Mouse (Mus musculus): ENCODE results near the gene Klf16. TPM values are rescaled to one million over a fixed set of nuclear protein-coding genes. Genes with fewer than 3 reads are reported as not detected.

The Klf16 gene
- polyA plus RNA-seq (2012), result 107 and 125 TPM in 2 replicates

DNA sequence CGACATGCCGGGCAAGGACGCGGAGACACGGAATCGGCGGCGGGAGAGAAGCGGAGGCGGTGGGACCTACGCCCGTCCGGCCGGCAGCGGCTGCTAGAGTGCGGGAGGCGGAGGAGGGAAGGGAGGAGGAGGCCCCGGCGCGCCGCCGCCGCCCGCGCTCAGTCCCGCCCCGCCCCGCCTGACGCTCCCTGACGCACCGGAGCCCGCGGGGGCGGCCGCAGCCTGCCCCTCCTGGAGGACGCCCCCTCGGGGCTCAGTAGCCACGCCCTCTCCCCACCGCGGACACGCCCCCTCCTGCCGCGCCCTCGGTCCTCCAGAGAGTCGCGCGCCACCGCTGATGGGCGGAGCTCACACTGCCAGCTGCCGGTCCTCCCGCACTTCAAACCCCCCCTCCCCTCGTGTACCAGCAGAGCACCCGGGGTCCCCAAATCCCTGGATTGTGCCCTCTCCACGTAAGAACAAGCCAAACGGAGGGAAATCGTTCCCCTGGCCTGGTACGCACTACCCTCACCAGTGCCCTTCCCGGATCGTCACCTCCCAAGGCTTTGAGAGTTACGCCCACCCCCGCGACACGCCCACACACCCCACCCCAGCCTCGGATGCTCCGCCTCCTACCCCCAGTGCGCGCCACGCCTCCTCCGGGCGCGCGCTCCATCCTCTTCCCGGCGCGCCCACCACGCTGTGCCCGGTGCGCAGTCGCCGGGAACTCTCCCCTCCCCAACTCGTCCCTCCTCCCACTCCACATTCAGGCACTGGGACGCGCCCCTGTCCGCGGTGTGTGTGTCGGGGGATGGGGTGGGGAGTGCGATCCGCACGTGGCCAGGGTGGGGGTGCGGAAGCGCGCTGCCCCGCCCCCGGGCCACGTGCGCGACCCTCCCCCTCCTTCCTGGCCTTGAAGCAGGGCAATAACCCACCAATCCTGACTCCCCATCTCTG is at the start of gene Klf16:
Klf16 (minus strand) TSS at position 127 of the 936 bp plus-strand sequence.
- no peak for TF ChIP-seq GATA1 (IDR thresholded peaks at IDR 0.05; ENCODE audit: low read length)

DNA sequence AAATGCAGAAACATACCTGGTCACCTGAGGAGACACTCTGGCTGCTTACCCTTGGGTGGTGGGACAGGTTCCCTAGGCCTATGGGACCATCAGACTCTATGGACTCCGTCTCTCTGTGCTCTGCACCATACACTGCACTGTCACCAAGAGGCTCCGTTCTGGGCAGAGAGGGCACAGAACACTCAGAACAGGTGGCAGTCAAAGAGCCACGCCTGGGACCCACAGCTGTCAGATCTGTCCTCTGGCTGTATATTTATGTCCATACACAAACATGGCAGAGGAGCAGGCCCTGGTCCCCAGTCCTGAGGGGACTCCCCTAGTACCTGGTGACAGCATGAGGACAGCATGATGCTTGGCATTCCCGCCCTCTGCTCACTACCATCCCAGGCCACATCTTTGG is 48.6 kb upstream of the Klf16 start:
- TF ChIP-seq GATA1 (IDR thresholded peaks at IDR 0.05; ENCODE audit: low read length), result no peak

- no peak for TF ChIP-seq GATA1 (IDR thresholded peaks at IDR 0.05; ENCODE audit: low read length)
Observed at GRCm38 (mm10) chr10:80623457-80624191, 46.5 kb upstream of the Klf16 start.

DNA sequence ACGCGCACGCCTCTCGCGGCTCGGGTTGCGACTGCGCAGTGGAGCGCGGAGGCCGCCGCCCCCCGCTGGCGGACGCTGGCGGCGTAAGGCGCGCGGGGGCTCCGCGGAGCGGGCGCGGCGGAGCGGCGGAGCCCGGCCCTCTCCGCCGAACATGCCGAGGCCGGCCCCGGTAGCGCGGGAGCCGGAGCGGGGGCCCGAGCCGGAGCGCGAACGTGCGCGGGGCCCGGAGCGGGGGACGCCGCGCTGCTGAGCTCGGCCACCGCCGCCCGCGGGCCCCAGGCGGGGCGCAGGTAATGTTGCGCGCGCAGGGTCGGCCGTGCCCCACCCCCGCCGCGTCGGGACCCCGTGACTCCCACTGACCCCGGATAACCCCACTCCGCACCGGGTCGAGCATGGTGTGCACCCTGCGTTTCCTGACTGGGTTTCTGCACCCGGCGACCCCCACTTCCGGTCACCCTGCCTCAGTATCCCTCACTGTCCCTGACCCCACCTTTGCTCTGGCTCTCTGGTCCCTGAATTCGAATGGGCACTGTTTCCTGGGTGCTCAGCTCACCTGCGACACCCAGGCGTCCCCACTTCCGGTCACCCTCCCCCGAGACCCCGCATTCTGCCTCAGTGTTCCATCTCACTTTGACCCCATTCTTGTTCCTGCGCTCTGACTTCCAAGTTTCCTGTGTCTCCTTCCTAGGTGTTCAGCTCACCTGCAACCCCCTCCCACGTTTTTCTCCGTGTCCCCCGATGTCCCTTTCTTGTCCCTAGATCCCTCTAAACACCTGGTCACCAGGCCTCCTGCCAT is 45.7 kb upstream of the Klf16 start, which contains the start of gene Csnk1g2:
Csnk1g2 (plus strand) TSS at position 178 of the 796 bp plus-strand sequence.
- no peak for TF ChIP-seq GATA1 (IDR thresholded peaks at IDR 0.05; ENCODE audit: low read length)

DNA sequence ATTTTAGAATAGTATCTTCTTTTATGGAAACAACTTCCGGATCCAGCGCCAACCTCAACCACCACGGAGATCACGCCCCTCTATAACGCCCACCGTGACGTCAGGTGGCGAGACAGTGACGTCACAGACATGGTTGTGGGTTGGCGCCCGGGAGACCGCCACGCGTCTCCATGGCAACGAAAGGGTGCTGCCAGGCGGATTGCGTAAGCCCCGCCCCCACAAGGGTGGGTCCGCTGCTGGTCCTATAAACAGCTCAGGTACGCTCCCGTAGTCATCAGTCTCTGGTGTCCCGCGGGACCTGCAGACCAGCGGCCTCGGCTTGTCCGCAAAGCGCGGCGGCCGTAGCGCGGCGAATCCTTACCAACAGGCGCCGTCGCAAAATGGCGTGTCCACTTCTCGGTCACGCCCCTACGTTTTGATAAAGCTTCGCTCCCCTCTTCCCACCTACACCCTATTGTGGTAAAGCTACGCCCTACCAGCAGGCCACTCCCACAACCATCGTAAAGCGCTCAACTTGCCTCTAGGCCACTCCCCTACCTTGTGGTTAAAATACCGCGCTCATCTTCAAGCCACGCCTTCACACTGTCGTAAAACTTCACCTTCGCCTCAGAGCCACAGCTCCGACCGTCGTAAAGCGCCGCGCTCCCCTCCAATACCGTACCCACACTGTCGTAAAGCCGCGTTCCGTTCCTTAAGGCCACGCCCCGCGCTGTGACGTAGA is 45.0 kb upstream of the Klf16 start:
- no peak for TF ChIP-seq GATA1 (IDR thresholded peaks at IDR 0.05; ENCODE audit: low read length)

DNA sequence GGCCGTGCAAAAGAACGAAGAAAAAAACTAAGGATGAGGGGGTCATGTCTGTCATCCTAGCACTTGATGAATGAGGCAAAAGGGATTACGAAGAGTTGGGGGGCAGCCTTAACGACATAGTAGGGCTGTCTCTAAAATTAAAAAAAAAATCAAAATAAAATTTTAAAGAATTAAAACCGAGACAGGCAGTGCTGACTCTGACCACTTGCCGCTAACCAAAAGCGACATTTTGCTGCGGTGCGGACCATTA is 44.5 kb upstream of the Klf16 start:
- TF ChIP-seq GATA1 (IDR thresholded peaks at IDR 0.05; ENCODE audit: low read length), result no peak

GRCm38 (mm10) chr10:80620796-80621689 is 43.9 kb upstream of the Klf16 start:
- no peak for TF ChIP-seq GATA1 (IDR thresholded peaks at IDR 0.05; ENCODE audit: low read length)

- TF ChIP-seq GATA1 (IDR thresholded peaks at IDR 0.05; ENCODE audit: low read length), result no peak
Observed at GRCm38 (mm10) chr10:80620365-80620764, 43.2 kb upstream of the Klf16 start.

DNA sequence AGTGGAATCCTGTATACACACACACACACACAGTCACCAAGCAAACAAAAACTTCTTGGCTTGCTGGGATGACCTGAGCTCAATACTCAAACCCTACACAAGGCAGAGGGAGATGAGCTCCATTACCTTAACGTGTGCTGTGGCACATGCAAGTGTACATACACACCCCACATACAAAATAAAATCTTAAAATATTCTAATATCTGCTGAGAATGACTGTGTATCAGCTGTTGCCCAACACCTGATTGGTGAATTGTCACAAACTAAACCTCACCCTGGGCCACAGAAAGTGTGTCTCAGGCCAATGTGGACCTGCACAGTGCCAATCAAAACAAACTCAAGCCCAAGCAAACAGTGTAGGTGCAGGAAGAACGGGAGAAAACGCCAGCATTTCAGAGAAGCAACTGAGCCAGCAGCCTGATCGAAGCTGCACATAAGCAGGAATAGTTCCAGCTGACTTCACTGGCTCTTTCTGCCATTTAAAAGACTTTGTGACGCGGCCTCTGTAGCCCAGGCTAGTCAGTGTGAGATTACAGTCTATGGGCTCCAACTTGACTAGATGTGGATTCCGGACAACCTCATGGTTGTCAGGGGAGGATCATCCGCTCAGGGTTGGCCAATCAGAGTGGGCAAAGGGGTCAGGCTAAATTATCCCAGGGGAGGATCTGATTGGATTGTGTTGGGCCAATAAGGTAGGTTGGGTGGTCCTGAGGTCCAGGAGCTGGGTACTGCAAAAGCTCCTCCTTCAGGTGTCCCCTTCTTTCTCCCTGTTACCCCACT is 42.5 kb upstream of the Klf16 start:
- no peak for TF ChIP-seq GATA1 (IDR thresholded peaks at IDR 0.05; ENCODE audit: low read length)

DNA sequence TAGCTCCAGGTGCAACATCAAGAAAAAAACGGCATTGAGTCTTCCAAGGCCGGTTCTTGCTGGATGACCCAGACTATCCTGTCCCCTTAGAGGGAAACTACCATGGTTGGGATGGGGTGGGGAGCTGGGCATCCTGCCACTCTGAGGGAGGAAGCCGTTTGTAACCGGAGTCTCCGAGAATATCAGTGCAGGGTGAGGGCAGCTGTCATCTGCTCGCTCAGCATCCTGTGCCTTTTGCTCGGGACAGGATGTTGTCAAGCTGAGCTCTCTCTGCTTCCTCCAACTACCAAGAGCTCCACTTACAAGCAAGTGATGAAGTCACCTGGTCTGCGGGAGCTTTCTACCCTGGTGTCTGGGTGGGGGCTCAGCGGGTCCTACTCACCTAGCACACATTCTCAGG is 41.1 kb upstream of the Klf16 start:
- TF ChIP-seq GATA1 (IDR thresholded peaks at IDR 0.05; ENCODE audit: low read length), result no peak

DNA sequence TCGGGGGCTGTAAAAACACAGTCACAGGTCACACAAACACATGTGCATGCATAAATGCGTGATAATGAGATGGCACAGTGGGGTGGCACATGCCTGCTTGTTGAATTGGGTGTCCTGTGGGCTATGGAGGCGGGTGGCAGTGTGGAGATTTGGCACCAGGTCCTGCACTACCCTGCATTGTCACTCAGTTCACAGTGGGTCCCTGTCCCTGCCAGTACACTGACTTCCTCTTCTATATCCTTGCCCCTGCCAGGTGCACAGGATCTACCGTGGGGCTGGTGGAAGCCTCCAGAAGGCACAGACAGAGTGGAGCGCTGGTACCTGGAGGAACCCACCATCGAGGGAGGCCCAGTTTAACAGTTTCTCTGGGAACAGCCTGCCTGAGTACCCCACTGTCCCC is 37.2 kb upstream of the Klf16 start:
- TF ChIP-seq GATA1 (IDR thresholded peaks at IDR 0.05; ENCODE audit: low read length), result no peak

- no peak for TF ChIP-seq GATA1 (IDR thresholded peaks at IDR 0.05; ENCODE audit: low read length)
Observed at GRCm38 (mm10) chr10:80613821-80614220, 36.7 kb upstream of the Klf16 start.

- no peak for TF ChIP-seq GATA1 (IDR thresholded peaks at IDR 0.05; ENCODE audit: low read length)
Observed at GRCm38 (mm10) chr10:80611905-80612304, 34.8 kb upstream of the Klf16 start.
